Mouse (Mus musculus): Measurements from ENCODE around the gene Crot.
"Not testable (repeated sequence)": the region's sequence is repeated elsewhere in the genome, so short reads cannot be mapped to it uniquely, and the experiment has no call there.

The Crot gene

GRCm38 (mm10) chr5:8996686-8997512 lies at the start of gene Crot:
Crot (minus strand) TSS chr5:8997324.
- peak; percentile 94 to 96 for DNase-seq

GRCm38 (mm10) chr5:9045904-9046303 lies 48.8 kb upstream of the Crot start:
- no peak for DNase-seq

GRCm38 (mm10) chr5:9044821-9045220 lies 47.7 kb upstream of the Crot start:
- no peak for DNase-seq

- DNase-seq, result no peak
Measured at GRCm38 (mm10) chr5:9043582-9044267, 46.6 kb upstream of the Crot start.

GRCm38 (mm10) chr5:9042721-9043416 lies 45.7 kb upstream of the Crot start:
- no peak for DNase-seq

GRCm38 (mm10) chr5:9040665-9041215 lies 43.6 kb upstream of the Crot start:
- DNase-seq, result no peak

- DNase-seq, result no peak
Measured at GRCm38 (mm10) chr5:9039978-9040377, 42.9 kb upstream of the Crot start.

- DNase-seq, result no peak
Measured at GRCm38 (mm10) chr5:9037292-9037691, 40.2 kb upstream of the Crot start.

- peak; percentile 16 to 67 for DNase-seq
Measured at GRCm38 (mm10) chr5:9035457-9035856, 38.3 kb upstream of the Crot start.

GRCm38 (mm10) chr5:9034535-9034934 lies 37.4 kb upstream of the Crot start:
- DNase-seq, result no peak

- DNase-seq, result no peak
Measured at GRCm38 (mm10) chr5:9033843-9034242, 36.7 kb upstream of the Crot start.

- DNase-seq, result no peak
Measured at GRCm38 (mm10) chr5:9032641-9033040, 35.5 kb upstream of the Crot start.

GRCm38 (mm10) chr5:9032101-9032590 lies 35.0 kb upstream of the Crot start:
- peak; percentile 64 to 71 for DNase-seq

GRCm38 (mm10) chr5:9028266-9028841 lies 31.2 kb upstream of the Crot start:
- no peak for DNase-seq

GRCm38 (mm10) chr5:9015352-9015751 lies 18.2 kb upstream of the Crot start:
- DNase-seq, result no peak

- DNase-seq, result no peak
Measured at GRCm38 (mm10) chr5:9014774-9015173, 17.6 kb upstream of the Crot start.

- DNase-seq, result no peak
Measured at GRCm38 (mm10) chr5:9011374-9011773, 14.2 kb upstream of the Crot start.

GRCm38 (mm10) chr5:9010166-9010565 lies 13.0 kb upstream of the Crot start:
- DNase-seq, result no peak

- not testable (repeated sequence) for DNase-seq
Measured at GRCm38 (mm10) chr5:9006585-9006984, 9.5 kb upstream of the Crot start.

GRCm38 (mm10) chr5:9000006-9000405 lies 2.9 kb upstream of the Crot start:
- not testable (repeated sequence) for DNase-seq

GRCm38 (mm10) chr5:8999108-8999507 lies 2.0 kb upstream of the Crot start:
- DNase-seq, result no peak

GRCm38 (mm10) chr5:8997513-8997895 lies 380 bp upstream of the Crot start:
- DNase-seq, result no peak
